Comparison of ENCODE assay signal across 8 mouse cellular contexts in the genomic region with DNA sequence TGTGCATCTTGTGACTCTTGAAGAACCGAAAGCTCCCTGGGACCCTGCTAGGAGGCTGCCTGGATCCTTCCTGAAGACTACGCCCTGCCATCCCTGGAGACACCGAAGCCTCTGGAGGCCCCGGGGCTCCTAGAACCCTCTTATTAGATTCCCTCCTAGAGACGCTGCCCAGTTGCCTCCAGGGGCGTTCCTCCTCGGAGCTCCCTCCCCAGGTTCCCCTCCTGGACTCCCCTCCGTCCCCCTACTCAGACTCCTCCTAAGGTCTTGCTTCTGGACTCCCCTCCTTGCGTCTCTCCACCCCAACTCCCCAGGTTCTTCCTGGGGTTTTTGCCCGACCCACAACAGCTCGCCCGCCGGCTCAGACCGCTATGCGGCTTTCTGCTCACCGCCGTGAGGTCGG. TPM values are rescaled to one million over a fixed set of nuclear protein-coding genes. Genes with fewer than 3 reads are reported as not detected.
A peak's percentile ranks its signal among the peaks of the same experiment; 100 is the strongest.
DNase-seq lines count a peak whose midpoint lies in the region; ATAC-seq lines count a peak whose summit lies in the region.
"Had no signal": no experiment of that assay in that cellular context is flagged by ENCODE, and none has a peak within 500 bp of the region (broad histone marks: within the 10 kb centered on the region; RNA-seq: fewer than 3 reads in every experiment).

No protein-coding gene starts in this region.

- H3K9ac ChIP-seq in embryonic facial prominence, embryonic 11.5 days (replicated peaks; ENCODE audit: low read length): peak overlapping the region; percentile 79
- peak overlapping the region; percentile 84 for H3K9ac ChIP-seq in hindbrain, embryonic 13.5 days

- H3K36me3 ChIP-seq in embryonic facial prominence, embryonic 11.5 days (replicated peaks; ENCODE audit: control insufficient read depth, insufficient read depth, low read depth, low read length): no peaks in the 10 kb centered on the region
- H3K36me3 ChIP-seq in hindbrain, embryonic 13.5 days: peaks cover 8% of the 10 kb centered on the region; the same call in 1 of the 2 replicates

- H3K4me3 ChIP-seq in embryonic facial prominence, embryonic 11.5 days (ENCODE audit: low read depth, low read length): peak overlapping the region; percentile 65
- H3K4me3 ChIP-seq in hindbrain, embryonic 13.5 days: peak overlapping the region; percentile 66

- no peaks in the 10 kb centered on the region for H3K27me3 ChIP-seq in embryonic facial prominence, embryonic 11.5 days (ENCODE audit: control insufficient read depth, insufficient read depth, low read length)
- no peaks in the 10 kb centered on the region for H3K27me3 ChIP-seq in hindbrain, embryonic 13.5 days

- under 1% methylated on average over 18 of the region's 18 CpGs for WGBS in embryonic facial prominence, embryonic 11.5 days
- WGBS in hindbrain, embryonic 13.5 days: 0% methylated on average over 18 of the region's 18 CpGs

- peak overlapping the region; percentile 77 for H3K4me2 ChIP-seq in embryonic facial prominence, embryonic 11.5 days (ENCODE audit: low read depth, low read length)
- H3K4me2 ChIP-seq in hindbrain, embryonic 13.5 days: peak overlapping the region; percentile 81

- peak; percentile 10 for ATAC-seq in embryonic facial prominence, embryonic 11.5 days (replicated peaks; ENCODE audit: insufficient number of reproducible peaks, low FRiP score, low TSS enrichment, low read depth)
- ATAC-seq in hindbrain, embryonic 13.5 days (ENCODE audit: low FRiP score): peak; percentile 67
- peak; percentile 19 for ATAC-seq in megakaryocyte, adult 5-6 weeks (ENCODE audit: poor library complexity, severe bottlenecking)

- DNase-seq in right cerebral cortex, postnatal 25 days: peak; percentile 30
- no peak for DNase-seq in right cerebral cortex, postnatal 36 days (ENCODE audit: low spot score in 2 of 2)
- peak; percentile 35 for DNase-seq in embryonic facial prominence, embryonic 11.5 days (ENCODE audit: low spot score)
- DNase-seq in layer of hippocampus, adult 9-10 months (ENCODE audit: low spot score): no peak
- DNase-seq in layer of hippocampus, postnatal 25 days (ENCODE audit: extremely low spot score in 1 of 2, low spot score in 1 of 2): no peak

- no peaks in the 10 kb centered on the region for H3K9me3 ChIP-seq in embryonic facial prominence, embryonic 11.5 days (replicated peaks; ENCODE audit: control insufficient read depth, low read length)
- no peaks in the 10 kb centered on the region for H3K9me3 ChIP-seq in hindbrain, embryonic 13.5 days

- no peaks in the 10 kb centered on the region for H3K4me1 ChIP-seq in embryonic facial prominence, embryonic 11.5 days (ENCODE audit: control insufficient read depth, insufficient read depth, low read length)
- peaks cover 38% of the 10 kb centered on the region for H3K4me1 ChIP-seq in hindbrain, embryonic 13.5 days (replicated peaks)

- peak overlapping the region; percentile 32; the same call in 1 of the 2 replicates for H3K27ac ChIP-seq in embryonic facial prominence, embryonic 11.5 days (replicated peaks; ENCODE audit: low read depth, low read length)
- peak overlapping the region; percentile 66 for H3K27ac ChIP-seq in hindbrain, embryonic 13.5 days

RNA-seq across cellular contexts. Expression of gene Stx2, which starts 0.4 kb away (rescaled TPM):
- 32.8 and 34.4 TPM in 2 replicates for polyA plus RNA-seq in embryonic facial prominence, embryonic 11.5 days (2014; fragmentation: Nextera tagmentation; extraction: Ambion mirVana)
- 18.0 and 21.1 TPM in 2 replicates for polyA plus RNA-seq in hindbrain, embryonic 13.5 days (2015; fragmentation: Nextera tagmentation; extraction: Ambion mirVana)
- total RNA-seq in megakaryocyte, adult 5-6 weeks (2015): 16.2 and 17.0 TPM in 2 replicates
- 18.3 and 32.9 TPM in 2 replicates for total RNA-seq in megakaryocyte, adult 5-6 weeks (2017)
- 10 to 100 TPM; 24.0 to 34.7 TPM for total RNA-seq in layer of hippocampus, postnatal 25 days (2021)

RNA-seq across cellular contexts. Expression of gene Ran, which starts 11.9 kb away (rescaled TPM):
- polyA plus RNA-seq in embryonic facial prominence, embryonic 11.5 days (2014; fragmentation: Nextera tagmentation; extraction: Ambion mirVana): 872 and 909 TPM in 2 replicates
- polyA plus RNA-seq in hindbrain, embryonic 13.5 days (2015; fragmentation: Nextera tagmentation; extraction: Ambion mirVana): 416 and 421 TPM in 2 replicates
- total RNA-seq in megakaryocyte, adult 5-6 weeks (2015): 244 and 276 TPM in 2 replicates
- 240 and 264 TPM in 2 replicates for total RNA-seq in megakaryocyte, adult 5-6 weeks (2017)
- 100 to 1,000 TPM; 141 to 171 TPM for total RNA-seq in layer of hippocampus, postnatal 25 days (2021)

RNA-seq across cellular contexts. Expression of gene Rimbp2, which starts 54.7 kb away (rescaled TPM):
- 0.69 and 1.4 TPM in 2 replicates for polyA plus RNA-seq in embryonic facial prominence, embryonic 11.5 days (2014; fragmentation: Nextera tagmentation; extraction: Ambion mirVana)
- polyA plus RNA-seq in hindbrain, embryonic 13.5 days (2015; fragmentation: Nextera tagmentation; extraction: Ambion mirVana): 4.2 and 5.1 TPM in 2 replicates
- total RNA-seq in megakaryocyte, adult 5-6 weeks (2015): not detected in 2 replicates
- total RNA-seq in megakaryocyte, adult 5-6 weeks (2017): not detected in 2 replicates
- total RNA-seq in layer of hippocampus, postnatal 25 days (2021): 100 to 1,000 TPM; 118 to 159 TPM
- total RNA-seq: heart, postnatal 14 days had no signal

Comparison
In these comparisons a context has a peak if more than half of its experiments do, and no peak if none do; other contexts are left out.
1. DNase-seq: peak in right cerebral cortex, postnatal 25 days (single experiment) and embryonic facial prominence, embryonic 11.5 days (single experiment); none in right cerebral cortex, postnatal 36 days (0 of 2), layer of hippocampus, adult 9-10 months (single experiment) and layer of hippocampus, postnatal 25 days (0 of 2).
2. ATAC-seq: peak in every context shown above with its lines; median percentile 67 in hindbrain, embryonic 13.5 days; 19 in megakaryocyte, adult 5-6 weeks; 10 in embryonic facial prominence, embryonic 11.5 days.
3. RNA of gene Rimbp2, which starts 54.7 kb away (total RNA-seq): 118 to 159 TPM in layer of hippocampus, postnatal 25 days; not detected in megakaryocyte, adult 5-6 weeks; every median in the first group is over 100 times any median in the second.